Mouse (Mus musculus) heart, embryonic 14.5 days (tissue): Measurements from ENCODE around the gene Prkg1. TPM values are rescaled to one million over a fixed set of nuclear protein-coding genes. Genes with fewer than 3 reads are reported as not detected.
A peak's percentile ranks its signal among the peaks of the same experiment; 100 is the strongest.

Source experiments
- ATAC-seq: fragments of 200-750 bp; cut with Nextera tagmentation; 2 replicates; pipeline ENCODE4 v1.8.0; 2017; ENCODE audit warnings: low read depth, moderate TSS enrichment; ENCODE audit not compliant: insufficient number of reproducible peaks, insufficient read depth, low FRiP score
- H3K27ac ChIP-seq, 2 experiments: fragments of 200-500 bp in 1 of 2; fragments of 300-500 bp in 1 of 2; sonication (generic) in 1 of 2; replicated peaks in 1 of 2; 2 replicates each; pipeline ENCODE4 v1.5.1; 2012 to 2014; ENCODE audit warnings: low read depth in 2 of 2, low read length in 2 of 2, control low read depth in 1 of 2, mild to moderate bottlenecking in 1 of 2, mixed read lengths in 1 of 2; ENCODE audit not compliant: control insufficient read depth in 1 of 2, insufficient read depth in 1 of 2
- H3K27me3 ChIP-seq: fragments of 300-500 bp; sonication (generic); 2 replicates; pipeline ENCODE4 v1.6.1; 2014; ENCODE audit warnings: mild to moderate bottlenecking, low read length, control low read depth; ENCODE audit not compliant: control insufficient read depth, insufficient read depth
- H3K36me3 ChIP-seq: fragments of 300-500 bp; sonication (generic); 2 replicates; pipeline ENCODE4 v1.6.1; 2014; ENCODE audit warnings: mild to moderate bottlenecking, control low read depth, low read length, mixed read lengths; ENCODE audit not compliant: control insufficient read depth, insufficient read depth
- H3K4me1 ChIP-seq, 2 experiments: fragments of 200-500 bp in 1 of 2; fragments of 300-500 bp in 1 of 2; sonication (generic) in 1 of 2; 2 replicates each; pipeline ENCODE4 v1.6.1; 2012 to 2014; ENCODE audit warnings: low read length in 2 of 2, control low read depth in 1 of 2, mixed read lengths in 1 of 2; ENCODE audit not compliant: control insufficient read depth in 2 of 2, insufficient read depth in 2 of 2
- H3K4me2 ChIP-seq: fragments of 300-500 bp; sonication (generic); 2 replicates; pipeline ENCODE4 v1.6.1; 2014; ENCODE audit warnings: mild to moderate bottlenecking, low read length
- H3K4me3 ChIP-seq, 2 experiments: fragments of 200-500 bp in 1 of 2; fragments of 300-500 bp in 1 of 2; sonication (generic) in 1 of 2; 2 replicates each; pipeline ENCODE4 v1.5.1; 2012 to 2014; ENCODE audit warnings: low read length in 2 of 2, mild to moderate bottlenecking in 2 of 2, control low read depth in 1 of 2, low read depth in 1 of 2, moderate library complexity in 1 of 2; ENCODE audit not compliant: control insufficient read depth in 1 of 2, insufficient read depth in 1 of 2
- H3K9ac ChIP-seq: fragments of 300-500 bp; sonication (generic); 2 replicates; pipeline ENCODE4 v1.6.1; 2014; ENCODE audit warnings: mild to moderate bottlenecking, low read length
- H3K9me3 ChIP-seq: fragments of 300-500 bp; sonication (generic); 2 replicates; pipeline ENCODE4 v1.6.1; 2016; ENCODE audit warnings: low read length, control low read depth; ENCODE audit not compliant: control insufficient read depth
- WGBS: fragments of 180-500 bp; shearing (Covaris S2); extraction: QIAGEN DNeasy Blood & Tissue Kit; methylation state at CpG from one replicate; pipeline ENCODE4 v1.1.7; 2014; 5-methylcytosine and 5-hydroxymethylcytosine counted together
- polyA plus RNA-seq: library from polyadenylated mRNA; unstranded; fragments of >200 nt; fragmentation: Nextera tagmentation; extraction: Ambion mirVana; gene quantifications from 2 replicates; pipeline ENCODE4 v1.2.1, GENCODE M21; 2014

Gene Prkg1
- polyA plus RNA-seq, 1 experiment from 2014 or later: 9.6 TPM

GRCm38 (mm10) chr19:31781077-31781476, 16.2 kb upstream of the Prkg1 start:
- Histone ChIP-seq H3K27ac (no peak overlapping the region), H3K9me3 (no peaks in the 10 kb centered on the region), H3K4me2 (no peak overlapping the region), H3K27me3 (no peaks in the 10 kb centered on the region), H3K36me3 (no peaks in the 10 kb centered on the region), H3K4me1 (peaks cover 2 to 15% of the 10 kb centered on the region in 2 experiments), H3K9ac (no peak overlapping the region), H3K4me3 (no peak overlapping the region)
- no peak for ATAC-seq
- 2% methylated on average over 2 of the region's 2 CpGs for WGBS

GRCm38 (mm10) chr19:31780222-31780621, 15.4 kb upstream of the Prkg1 start:
- WGBS: 39% methylated on average over 1 of the region's 1 CpGs
- H3K9ac ChIP-seq: no peak overlapping the region
- H3K9me3 ChIP-seq: no peaks in the 10 kb centered on the region
- ATAC-seq: no peak
- H3K27ac ChIP-seq: no peak overlapping the region
- H3K4me3 ChIP-seq: no peak overlapping the region
- no peak overlapping the region for H3K4me2 ChIP-seq
- no peaks in the 10 kb centered on the region for H3K27me3 ChIP-seq
- no peaks in the 10 kb centered on the region for H3K36me3 ChIP-seq
- peaks cover 2 to 15% of the 10 kb centered on the region in 2 experiments for H3K4me1 ChIP-seq

GRCm38 (mm10) chr19:31779021-31779420, 14.2 kb upstream of the Prkg1 start:
- H3K27ac ChIP-seq: no peak overlapping the region; a peak in 1 of 4 replicates
- ATAC-seq: no peak
- no peak overlapping the region for H3K4me2 ChIP-seq
- peaks cover 2 to 15% of the 10 kb centered on the region in 2 experiments for H3K4me1 ChIP-seq
- H3K36me3 ChIP-seq: no peaks in the 10 kb centered on the region
- H3K9ac ChIP-seq: no peak overlapping the region
- no peak overlapping the region for H3K4me3 ChIP-seq
- no peaks in the 10 kb centered on the region for H3K27me3 ChIP-seq
- H3K9me3 ChIP-seq: no peaks in the 10 kb centered on the region
- 17% methylated on average over 4 of the region's 4 CpGs for WGBS

GRCm38 (mm10) chr19:31767004-31767403, 2.2 kb upstream of the Prkg1 start:
- H3K27ac ChIP-seq: no peak overlapping the region
- WGBS: 5% methylated on average over 3 of the region's 3 CpGs
- H3K36me3 ChIP-seq: no peaks in the 10 kb centered on the region
- H3K9me3 ChIP-seq: no peaks in the 10 kb centered on the region
- H3K4me1 ChIP-seq: peaks cover 0 to 9% of the 10 kb centered on the region in 2 experiments; a peak in 3 of 4 replicates
- no peak overlapping the region for H3K4me3 ChIP-seq
- H3K9ac ChIP-seq: no peak overlapping the region
- no peak for ATAC-seq
- no peaks in the 10 kb centered on the region for H3K27me3 ChIP-seq
- no peak overlapping the region for H3K4me2 ChIP-seq

GRCm38 (mm10) chr19:31765451-31765850, 618 bp upstream of the Prkg1 start:
- Histone ChIP-seq H3K4me1 (peaks cover 0 to 14% of the 10 kb centered on the region in 2 experiments; a peak in 3 of 4 replicates), H3K27me3 (no peaks in the 10 kb centered on the region), H3K4me3 (peak overlapping the region; percentile 18 to 81; a peak in 3 of 4 replicates), H3K27ac (peak overlapping the region; percentile 59 to 96; a peak in 3 of 4 replicates), H3K9me3 (no peaks in the 10 kb centered on the region), H3K4me2 (peak overlapping the region; percentile 76), H3K36me3 (no peaks in the 10 kb centered on the region), H3K9ac (peak overlapping the region; percentile 49)
- no peak for ATAC-seq
- WGBS: 32% methylated on average over 4 of the region's 4 CpGs

GRCm38 (mm10) chr19:31763951-31764800, 657 bp downstream of the Prkg1 start:
- WGBS: under 1% methylated on average over 56 of the region's 56 CpGs

GRCm38 (mm10) chr19:31763246-31763821, 1.5 kb downstream of the Prkg1 start:
- H3K9ac ChIP-seq: peak overlapping the region; percentile 91
- ATAC-seq: no peak
- WGBS: 3% methylated on average over 20 of the region's 20 CpGs

More at GRCm38 (mm10) chr19:31763951-31764800, 657 bp downstream of the Prkg1 start:
- no peaks in the 10 kb centered on the region for H3K27me3 ChIP-seq
- peak overlapping the region; percentile 94 to 96 for H3K27ac ChIP-seq
- peak overlapping the region; percentile 76 for H3K4me2 ChIP-seq
- peaks cover 0 to 14% of the 10 kb centered on the region in 2 experiments; a peak in 3 of 4 replicates for H3K4me1 ChIP-seq
- ATAC-seq: peak; percentile 49
- peak overlapping the region; percentile 68 to 81 for H3K4me3 ChIP-seq
- H3K9ac ChIP-seq: peak overlapping the region; percentile 91
- no peaks in the 10 kb centered on the region for H3K36me3 ChIP-seq
- H3K9me3 ChIP-seq: no peaks in the 10 kb centered on the region

More at GRCm38 (mm10) chr19:31763246-31763821, 1.5 kb downstream of the Prkg1 start:
- Histone ChIP-seq H3K4me3 (peak overlapping the region; percentile 68 to 81), H3K9me3 (no peaks in the 10 kb centered on the region), H3K4me2 (peak overlapping the region; percentile 76), H3K27ac (peak overlapping the region; percentile 94 to 96), H3K36me3 (no peaks in the 10 kb centered on the region), H3K4me1 (peaks cover 0 to 14% of the 10 kb centered on the region in 2 experiments; a peak in 3 of 4 replicates), H3K27me3 (no peaks in the 10 kb centered on the region)
